Mouse (Mus musculus): Measurements from ENCODE around the gene Gm5483.
"Not testable (repeated sequence)": the region's sequence is repeated elsewhere in the genome, so short reads cannot be mapped to it uniquely, and the experiment has no call there.

The Gm5483 gene

DNA sequence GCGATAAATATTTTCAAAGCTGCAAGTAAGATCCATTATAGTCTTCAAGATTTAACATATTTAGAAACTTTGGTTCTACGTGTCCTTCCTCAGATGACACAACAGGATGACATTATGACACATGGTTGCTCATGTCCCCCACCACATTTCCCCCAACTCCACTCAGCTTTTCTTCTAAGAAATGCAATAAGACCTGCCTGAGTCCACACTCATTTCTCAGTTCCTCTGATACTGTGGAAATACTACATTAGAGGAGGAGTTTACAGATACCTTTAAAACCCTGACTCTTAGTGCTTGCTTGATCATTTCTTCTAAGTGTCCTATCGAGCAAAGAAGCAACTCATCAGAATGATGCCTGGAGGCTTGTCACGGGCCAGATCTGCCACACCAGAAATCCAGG, at the start of gene Gm5483:
Gene Gm5483, plus strand, starts transcription at position 301 of the 400 bp plus-strand sequence.
- not testable (repeated sequence) for DNase-seq (ENCODE audit: extremely low read depth, low read depth, low spot score)

DNA sequence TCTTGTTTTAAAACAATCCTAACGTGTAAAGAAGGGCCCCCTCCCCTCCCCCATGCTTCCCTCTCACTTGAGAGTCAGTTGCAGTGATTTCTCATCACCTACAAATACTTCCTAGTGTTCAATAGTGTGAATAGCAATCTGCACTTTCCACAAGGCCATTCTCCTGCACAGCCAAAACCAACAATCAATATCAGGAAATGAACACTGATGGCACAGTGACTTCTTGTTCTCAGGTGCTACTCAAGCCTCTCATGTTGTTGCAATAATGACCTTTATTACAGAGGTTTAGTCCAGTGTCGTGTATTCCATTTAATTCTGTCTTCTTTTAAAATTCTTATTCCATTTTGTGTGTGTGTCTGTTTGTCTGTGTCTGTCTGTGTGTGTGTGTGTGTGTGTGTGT, 45.8 kb upstream of the Gm5483 start:
- DNase-seq (ENCODE audit: extremely low read depth, low read depth, low spot score): no peak

DNA sequence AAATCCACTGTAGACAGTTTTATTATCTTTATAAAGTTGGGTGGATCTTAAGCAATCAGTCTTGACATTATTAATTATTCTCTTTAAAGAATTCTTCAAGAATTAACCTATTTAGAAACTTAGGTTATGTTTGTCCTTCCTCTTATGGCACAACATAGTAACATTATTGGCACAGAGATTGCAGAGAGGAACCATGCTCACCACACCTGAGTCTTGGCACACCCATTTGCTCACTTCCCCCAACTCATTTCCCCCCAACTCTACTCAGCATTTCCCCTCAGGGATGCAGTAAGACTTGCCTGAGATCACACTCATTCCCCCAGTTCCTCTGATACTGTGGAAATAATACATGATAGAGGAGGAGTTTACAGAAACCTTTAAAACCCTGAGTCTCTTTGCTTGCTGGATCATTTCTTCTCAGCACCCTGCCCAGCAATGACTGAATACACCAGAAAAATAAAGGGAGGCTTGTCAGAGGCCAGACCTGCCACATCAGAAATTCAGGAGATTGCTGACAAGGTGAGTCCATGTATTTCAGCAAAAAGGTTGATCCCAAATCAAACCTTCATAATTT, 27.5 kb upstream of the Gm5483 start, which contains the start of gene Stfa2l1:
Gene Stfa2l1, plus strand, starts transcription at position 410 of the 574 bp plus-strand sequence.
- no peak for DNase-seq (ENCODE audit: extremely low read depth, low read depth, low spot score)

DNA sequence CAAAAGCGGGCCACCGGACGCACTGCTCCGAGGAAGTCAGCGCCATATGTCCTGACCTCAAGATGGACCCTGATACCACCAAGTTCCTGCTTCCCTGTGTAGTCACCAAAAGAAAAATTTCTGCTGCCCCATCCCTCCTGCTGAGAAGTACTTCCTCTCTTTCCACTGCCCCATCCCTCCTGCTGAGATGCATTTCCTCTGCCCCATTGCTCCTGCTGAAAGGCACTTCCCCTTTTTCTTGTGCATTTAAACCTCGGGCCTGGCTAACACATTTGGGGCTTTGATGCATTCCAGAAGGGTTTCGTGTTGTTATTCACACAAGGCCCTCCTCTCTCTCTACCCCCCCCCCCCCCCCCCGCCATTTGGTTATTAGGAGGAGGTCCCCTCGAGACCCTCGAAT, 16.2 kb upstream of the Gm5483 start:
- DNase-seq (ENCODE audit: extremely low read depth, low read depth, low spot score): not testable (repeated sequence)

DNA sequence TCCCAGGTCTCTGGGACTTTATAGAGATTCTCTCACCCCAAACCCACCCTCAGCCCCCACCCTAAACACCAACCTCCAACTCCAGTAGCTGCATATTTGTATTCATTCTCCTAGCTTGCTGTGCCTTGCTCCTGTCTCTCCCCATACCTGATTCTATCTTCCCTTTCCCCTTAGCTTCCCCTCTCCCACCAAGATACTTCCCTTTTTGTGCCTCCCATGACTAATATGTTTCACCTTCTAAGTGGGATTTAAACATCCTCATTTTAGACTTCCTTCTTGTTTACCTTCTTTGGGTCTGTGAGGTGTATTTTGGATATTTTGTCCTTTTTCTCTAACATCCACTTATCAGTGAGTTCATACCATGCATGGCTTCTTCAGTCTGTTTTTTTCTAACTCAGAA, 7.9 kb upstream of the Gm5483 start:
- DNase-seq (ENCODE audit: extremely low read depth, low read depth, low spot score): no peak

DNA sequence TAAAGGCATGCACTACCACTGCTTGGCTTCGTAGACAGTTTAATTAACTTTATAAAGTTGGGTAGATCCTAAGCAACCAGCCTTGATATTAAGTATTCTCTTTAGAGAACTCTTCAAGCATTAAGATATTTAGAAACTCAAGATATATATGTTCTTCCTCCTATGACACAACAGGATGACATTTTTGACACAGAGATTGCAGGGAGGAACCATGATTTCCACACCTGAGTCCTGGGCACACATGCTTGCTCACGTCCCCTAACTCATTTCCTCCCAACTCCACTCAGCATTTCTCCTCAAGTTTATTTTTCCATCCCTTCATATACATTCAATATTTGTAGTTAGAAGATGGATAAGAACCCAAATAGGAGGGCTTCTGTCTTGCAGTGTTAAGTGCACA, 4.1 kb upstream of the Gm5483 start:
- no peak for DNase-seq (ENCODE audit: extremely low read depth, low read depth, low spot score)

DNA sequence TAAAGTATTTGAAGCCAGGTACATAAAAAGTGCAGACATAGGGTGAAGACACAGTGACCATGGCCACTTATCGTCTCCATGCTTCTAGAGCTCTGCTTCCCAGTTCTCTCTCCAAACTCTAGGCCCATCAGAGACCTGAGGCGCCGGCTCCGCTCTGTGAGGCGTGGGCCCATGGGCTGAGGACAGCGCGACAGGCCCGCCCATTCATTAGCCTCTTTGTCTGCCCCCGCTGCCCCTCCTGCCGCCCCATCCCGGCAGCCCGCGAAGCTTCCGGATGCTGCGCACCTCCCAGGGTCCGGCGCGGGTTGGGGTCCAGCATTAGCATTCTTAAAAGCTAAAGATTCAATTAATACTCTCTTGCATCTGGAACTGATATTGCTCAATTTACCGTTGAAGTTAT, 15.2 kb downstream of the Gm5483 start:
- DNase-seq (ENCODE audit: extremely low read depth, low read depth, low spot score): no peak

DNA sequence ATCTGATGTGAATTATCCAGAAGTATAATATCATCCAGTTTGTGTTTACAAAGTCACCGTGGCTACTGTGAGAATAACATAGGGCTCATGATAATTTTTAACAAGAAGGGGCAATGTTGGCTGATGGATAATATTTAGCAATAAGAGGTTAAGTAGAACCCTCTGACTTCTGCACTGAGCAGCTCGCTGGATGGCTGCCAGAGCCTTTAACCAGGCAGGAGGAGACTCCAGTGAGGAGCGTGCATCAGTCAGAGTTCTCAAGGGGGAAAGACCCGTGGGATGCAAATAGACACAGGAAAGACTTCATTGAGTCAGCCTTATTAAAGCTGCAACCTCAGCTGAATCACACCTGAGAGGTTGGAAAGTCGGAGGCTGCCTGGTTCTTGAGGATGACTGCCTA, 19.8 kb downstream of the Gm5483 start:
- DNase-seq (ENCODE audit: extremely low read depth, low read depth, low spot score): no peak

DNA sequence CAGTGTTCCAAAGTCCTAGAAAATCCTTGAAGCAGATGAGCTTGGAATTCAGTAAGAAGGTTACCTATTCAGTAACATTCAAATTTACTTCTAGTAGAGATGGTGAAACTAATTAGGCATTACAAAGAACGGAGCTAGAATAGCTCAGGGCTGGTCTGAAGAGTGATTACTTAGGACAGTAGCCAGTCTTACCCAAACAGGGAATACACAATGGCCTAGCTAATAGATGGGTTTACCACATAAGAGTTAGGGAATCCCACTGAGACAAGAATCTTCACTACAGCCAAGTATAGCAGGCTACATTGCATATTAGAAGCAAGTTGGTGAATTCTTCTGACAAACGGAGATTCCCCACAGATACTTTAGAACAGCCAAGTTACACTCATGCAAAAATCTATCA, 21.7 kb downstream of the Gm5483 start:
- DNase-seq (ENCODE audit: extremely low read depth, low read depth, low spot score): not testable (repeated sequence)

DNA sequence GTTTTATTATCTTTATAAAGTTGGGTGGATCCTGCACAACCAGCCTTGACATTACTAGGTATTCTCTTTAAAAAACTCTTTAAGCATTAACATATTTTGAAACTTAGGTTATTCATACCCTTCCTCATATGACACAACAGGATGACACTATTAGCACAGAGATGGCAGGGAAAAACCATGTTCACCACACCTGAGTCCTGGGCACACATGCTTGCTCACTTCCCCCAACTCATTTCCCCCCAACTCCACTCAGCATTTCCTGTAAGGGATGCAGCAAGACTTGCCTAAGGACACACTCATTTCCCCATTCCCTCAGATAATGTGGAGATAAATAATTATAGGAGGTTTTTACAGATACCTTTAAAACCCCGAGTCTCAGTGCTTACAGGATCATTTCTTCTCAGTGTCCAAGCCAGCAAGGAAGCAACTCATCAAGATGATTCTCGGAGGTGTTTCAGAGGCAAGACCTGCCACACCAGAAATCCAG, 26.0 kb downstream of the Gm5483 start, which contains the start of gene Gm5416:
Gene Gm5416, plus strand, starts transcription at position 437 of the 487 bp plus-strand sequence.
- no peak for DNase-seq (ENCODE audit: extremely low read depth, low read depth, low spot score)

DNA sequence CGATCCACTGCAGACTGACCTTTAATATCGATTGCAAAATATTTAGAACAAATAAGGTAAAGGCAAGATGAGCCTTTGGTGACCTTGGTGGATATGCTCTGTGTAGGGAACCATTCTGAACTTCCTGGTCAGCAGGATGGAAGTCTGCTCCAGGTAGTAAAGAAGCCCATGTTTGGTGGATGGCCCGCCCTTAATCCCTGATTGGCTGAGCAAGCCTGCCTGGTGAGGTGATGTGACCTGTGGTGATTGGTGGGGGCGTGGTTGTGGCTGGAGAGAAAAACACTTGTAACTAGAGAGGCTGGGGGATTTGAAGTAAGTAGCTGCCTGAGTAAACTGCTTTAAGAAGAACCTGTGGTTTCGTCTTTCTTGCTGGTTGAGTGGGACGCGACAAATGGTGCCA, 37.2 kb downstream of the Gm5483 start, which contains the start of gene 2010005H15Rik:
Gene 2010005H15Rik, plus strand, starts transcription at position 301 of the 400 bp plus-strand sequence.
- DNase-seq (ENCODE audit: extremely low read depth, low read depth, low spot score): not testable (repeated sequence)
